Mouse (Mus musculus) MEL (cell line): ENCODE data around the gene Rbfox3. TPM values are rescaled to one million over a fixed set of nuclear protein-coding genes. Genes with fewer than 3 reads are reported as not detected.

Experiments
- DNase-seq: peaks from one replicate; pipeline ENCODE4 v3.0.0; 2011; ENCODE audit warnings: low read depth, low spot score
- H3K27ac ChIP-seq: 2 replicates; pipeline ENCODE4 v1.5.1; 2012; ENCODE audit warnings: low read depth, mild to moderate bottlenecking, control low read depth, low read length, moderate library complexity; ENCODE audit not compliant: control insufficient read depth
- H3K27me3 ChIP-seq, 2 experiments: fragments of 150-350 bp in 1 of 2; sonication (generic) in 1 of 2; 2 replicates each; pipeline ENCODE4 v1.6.1; 2012; ENCODE audit warnings: low read length in 2 of 2, mild to moderate bottlenecking in 2 of 2, improper control_type of control experiment in 1 of 2, moderate library complexity in 1 of 2; ENCODE audit not compliant: insufficient read depth in 2 of 2, control insufficient read depth in 1 of 2
- H3K36me3 ChIP-seq, 2 experiments: 2 replicates each; pipeline ENCODE4 v1.6.1; 2012 to 2014; ENCODE audit warnings: low read length in 2 of 2, improper control_type of control experiment in 1 of 2, inconsistent platforms in 1 of 2, mild to moderate bottlenecking in 1 of 2; ENCODE audit not compliant: insufficient read depth in 2 of 2, control insufficient read depth in 1 of 2
- H3K4me1 ChIP-seq, 2 experiments: fragments of 150-350 bp in 1 of 2; sonication (generic) in 1 of 2; 2 replicates each; pipeline ENCODE4 v1.6.1; 2012; ENCODE audit warnings: low read length in 2 of 2, improper control_type of control experiment in 1 of 2, mild to moderate bottlenecking in 1 of 2; ENCODE audit not compliant: insufficient read depth in 2 of 2, control insufficient read depth in 1 of 2
- H3K4me3 ChIP-seq, 2 experiments: fragments of 150-350 bp in 1 of 2; sonication (generic) in 1 of 2; 2 replicates each; pipeline ENCODE4 v1.5.1; 2012; ENCODE audit warnings: low read depth in 2 of 2, low read length in 2 of 2, mild to moderate bottlenecking in 2 of 2, moderate library complexity in 2 of 2, control low read depth in 1 of 2, improper control_type of control experiment in 1 of 2; ENCODE audit not compliant: control insufficient read depth in 1 of 2, insufficient read depth in 1 of 2
- H3K79me2 ChIP-seq: 2 replicates; pipeline ENCODE4 v1.6.1; 2012; ENCODE audit warnings: mild to moderate bottlenecking, low read length, moderate library complexity; ENCODE audit not compliant: control insufficient read depth, poor library complexity, insufficient read depth
- H3K9ac ChIP-seq: 2 replicates; pipeline ENCODE4 v1.6.1; 2012; ENCODE audit warnings: low read depth, mild to moderate bottlenecking, control low read depth, low read length, moderate library complexity; ENCODE audit not compliant: control insufficient read depth, poor library complexity, severe bottlenecking
- H3K9me3 ChIP-seq: fragments of 150-350 bp; sonication (generic); replicated peaks from 2 replicates; pipeline ENCODE4 v1.6.1; 2012; ENCODE audit warnings: mild to moderate bottlenecking, low read length, improper control_type of control experiment, moderate library complexity; ENCODE audit not compliant: insufficient read depth
- CTCF ChIP-seq, 3 experiments: IDR thresholded peaks in 2 of 3; conservative IDR thresholded peaks in 1 of 3; 2 replicates each; pipeline ENCODE4 v1.5.1; 2011 to 2012; ENCODE audit warnings: low read length in 3 of 3, low read depth in 2 of 3, mild to moderate bottlenecking in 2 of 3, improper control_type of control experiment in 1 of 3, inconsistent platforms in 1 of 3, mixed read lengths in 1 of 3, moderate library complexity in 1 of 3; ENCODE audit not compliant: control insufficient read depth in 1 of 3, insufficient read depth in 1 of 3, poor library complexity in 1 of 3, severe bottlenecking in 1 of 3
- E2F4 ChIP-seq: IDR thresholded peaks from 2 replicates; pipeline ENCODE4 v1.6.1; 2011; ENCODE audit warnings: low read depth, low read length, improper control_type of control experiment, borderline replicate concordance
- ELF1 ChIP-seq: IDR thresholded peaks from 2 replicates; pipeline ENCODE4 v1.6.1; 2014; ENCODE audit warnings: low read depth, mild to moderate bottlenecking, inconsistent platforms, low read length, improper control_type of control experiment, moderate library complexity
- EP300 ChIP-seq, 2 experiments: IDR thresholded peaks; 2 replicates each; pipeline ENCODE4 v1.6.1; 2011; ENCODE audit warnings: improper control_type of control experiment in 2 of 2, low read length in 2 of 2, low read depth in 1 of 2, mild to moderate bottlenecking in 1 of 2
- ETS1 ChIP-seq: IDR thresholded peaks from 2 replicates; pipeline ENCODE4 v1.6.1; 2012; ENCODE audit warnings: low read depth, mild to moderate bottlenecking, inconsistent platforms, low read length, improper control_type of control experiment, moderate library complexity
- GATA1 ChIP-seq: IDR thresholded peaks from 2 replicates; pipeline ENCODE4 v1.6.1; 2011; ENCODE audit warnings: low read depth, low read length, improper control_type of control experiment
- KAT2A ChIP-seq: conservative IDR thresholded peaks from 2 replicates; pipeline ENCODE4 v1.6.1; 2012; ENCODE audit warnings: low read depth, low read length, improper control_type of control experiment, inconsistent platforms
- MAFK ChIP-seq: IDR thresholded peaks from 2 replicates; pipeline ENCODE4 v1.6.1; 2011; ENCODE audit warnings: low read depth, mild to moderate bottlenecking, low read length, improper control_type of control experiment, borderline replicate concordance
- MAZ ChIP-seq: IDR thresholded peaks from 2 replicates; pipeline ENCODE4 v1.6.1; 2012; ENCODE audit warnings: low read depth, mild to moderate bottlenecking, inconsistent platforms, low read length, improper control_type of control experiment
- MEF2A ChIP-seq: IDR thresholded peaks from 2 replicates; pipeline ENCODE4 v1.6.1; 2014; ENCODE audit warnings: low read depth, mild to moderate bottlenecking, inconsistent platforms, low read length, improper control_type of control experiment; ENCODE audit not compliant: poor library complexity, insufficient replicate concordance, severe bottlenecking; ENCODE audit errors: extremely low read depth
- MXI1 ChIP-seq: IDR thresholded peaks from 2 replicates; pipeline ENCODE4 v1.6.1; 2011; ENCODE audit warnings: mild to moderate bottlenecking, low read depth, low read length, improper control_type of control experiment
- NELFE ChIP-seq: IDR thresholded peaks from 2 replicates; pipeline ENCODE4 v1.6.1; 2011; ENCODE audit warnings: low read depth, low read length, improper control_type of control experiment
- POLR2A ChIP-seq, 2 experiments: IDR thresholded peaks; 2 replicates each; pipeline ENCODE4 v1.6.1; 2011 to 2012; ENCODE audit warnings: low read length in 2 of 2, mild to moderate bottlenecking in 2 of 2, control low read depth in 1 of 2, improper control_type of control experiment in 1 of 2, low read depth in 1 of 2, moderate library complexity in 1 of 2; ENCODE audit not compliant: control insufficient read depth in 1 of 2, insufficient read depth in 1 of 2, poor library complexity in 1 of 2
- RAD21 ChIP-seq: IDR thresholded peaks from 2 replicates; pipeline ENCODE4 v1.6.1; 2011; ENCODE audit warnings: mild to moderate bottlenecking, low read depth, low read length, improper control_type of control experiment
- RCOR1 ChIP-seq: IDR thresholded peaks from 2 replicates; pipeline ENCODE4 v1.6.1; 2012; ENCODE audit warnings: low read depth, mild to moderate bottlenecking, inconsistent platforms, low read length, improper control_type of control experiment
- SIN3A ChIP-seq: IDR thresholded peaks from 2 replicates; pipeline ENCODE4 v1.6.1; 2012; ENCODE audit warnings: low read length, improper control_type of control experiment, inconsistent platforms
- TBP ChIP-seq: IDR thresholded peaks from 2 replicates; pipeline ENCODE4 v1.8.0; 2011; ENCODE audit warnings: low read depth, low read length, improper control_type of control experiment
- TCF12 ChIP-seq: IDR thresholded peaks from 2 replicates; pipeline ENCODE4 v1.6.1; 2014; ENCODE audit warnings: low read depth, mild to moderate bottlenecking, inconsistent platforms, low read length, improper control_type of control experiment, moderate library complexity
- USF1 ChIP-seq: IDR thresholded peaks from 2 replicates; pipeline ENCODE4 v1.6.1; 2014; ENCODE audit warnings: low read depth, mild to moderate bottlenecking, inconsistent platforms, low read length, improper control_type of control experiment, moderate library complexity
- USF2 ChIP-seq, 2 experiments: IDR thresholded peaks; 2 replicates each; pipeline ENCODE4 v1.6.1; 2011 to 2012; ENCODE audit warnings: improper control_type of control experiment in 2 of 2, low read length in 2 of 2, borderline replicate concordance in 1 of 2, inconsistent platforms in 1 of 2, low read depth in 1 of 2, mild to moderate bottlenecking in 1 of 2; ENCODE audit not compliant: insufficient read depth in 1 of 2
- ZC3H11A ChIP-seq: IDR thresholded peaks from 2 replicates; pipeline ENCODE4 v1.6.1; 2012; ENCODE audit warnings: low read depth, mild to moderate bottlenecking, inconsistent platforms, low read length, improper control_type of control experiment
- ZKSCAN1 ChIP-seq: IDR thresholded peaks from 2 replicates; pipeline ENCODE4 v1.6.1; 2012; ENCODE audit warnings: low read depth, mild to moderate bottlenecking, inconsistent platforms, low read length, improper control_type of control experiment, moderate library complexity
- ZMIZ1 ChIP-seq: IDR thresholded peaks from 2 replicates; pipeline ENCODE4 v1.6.1; 2012; ENCODE audit warnings: low read depth, mild to moderate bottlenecking, inconsistent platforms, low read length, improper control_type of control experiment, moderate library complexity
- ZNF384 ChIP-seq: IDR thresholded peaks from 2 replicates; pipeline ENCODE4 v1.6.1; 2012; ENCODE audit warnings: low read depth, mild to moderate bottlenecking, inconsistent platforms, low read length, improper control_type of control experiment
- polyA plus RNA-seq, 2 experiments: library from polyadenylated mRNA; stranded (reverse) in 1 of 2; unstranded in 1 of 2; fragments of >175 nt in 1 of 2; fragments of >200 nt in 1 of 2; gene quantifications; 2 replicates each; pipeline versions ENCODE4 v1.2.1 to v1.2.4; 2012; ENCODE audit warnings: low replicate concordance in 2 of 2, low read depth in 1 of 2; ENCODE audit not compliant: insufficient read length in 2 of 2, insufficient read depth in 1 of 2, missing spikeins in 1 of 2
- total RNA-seq: library from RNA; depleted of rRNA; stranded (reverse); fragments of 300-350 nt; gene quantifications from 2 replicates; pipeline ENCODE4 v1.2.3, GENCODE M21; 2012

Rbfox3 gene
- total and polyA plus RNA-seq, 3 experiments = not detected

DNA sequence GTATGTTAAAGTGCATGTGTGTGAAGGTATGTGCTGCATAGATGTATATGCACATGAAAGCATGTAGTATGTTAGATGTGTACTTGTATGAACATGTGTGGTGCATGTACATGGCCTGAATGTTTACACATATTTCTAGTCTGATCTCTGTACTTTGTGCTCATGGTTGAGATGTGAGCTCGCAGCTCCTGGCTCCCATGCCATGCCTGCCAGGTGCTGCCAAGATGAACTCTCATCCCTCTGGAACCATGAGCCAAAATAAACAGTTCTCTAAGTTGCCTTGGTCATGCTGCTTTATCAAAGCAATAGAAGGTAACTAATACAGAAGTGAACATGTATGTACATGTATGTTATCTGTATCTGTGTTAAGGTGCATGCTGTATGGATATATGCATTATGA lies 161.9 kb downstream of the Rbfox3 start:
- no peak overlapping the region for H3K9ac ChIP-seq
- no peak overlapping the region for H3K4me3 ChIP-seq
- no peaks in the 10 kb centered on the region for H3K36me3 ChIP-seq
- H3K4me1 ChIP-seq = no peaks in the 10 kb centered on the region
- H3K79me2 ChIP-seq = no peaks in the 10 kb centered on the region
- H3K9me3 ChIP-seq = no peaks in the 10 kb centered on the region
- H3K27me3 ChIP-seq = no peaks in the 10 kb centered on the region
- no peak for DNase-seq
- no peak for TF ChIP-seq GATA1
- TF ChIP-seq TCF12 = no peak
- no peak for TF ChIP-seq ETS1
- TF ChIP-seq USF2 (IDR thresholded peaks at IDR 0.05; ENCODE audit: borderline replicate concordance in 1 of 2, insufficient read depth in 1 of 2, low read depth in 1 of 2, low read length in 2 of 2) = no peak
- no peak for TF ChIP-seq ELF1
- TF ChIP-seq SIN3A = no peak
- TF ChIP-seq MAFK = no peak
- TF ChIP-seq KAT2A = no peak
- no peak overlapping the region for H3K27ac ChIP-seq

DNA sequence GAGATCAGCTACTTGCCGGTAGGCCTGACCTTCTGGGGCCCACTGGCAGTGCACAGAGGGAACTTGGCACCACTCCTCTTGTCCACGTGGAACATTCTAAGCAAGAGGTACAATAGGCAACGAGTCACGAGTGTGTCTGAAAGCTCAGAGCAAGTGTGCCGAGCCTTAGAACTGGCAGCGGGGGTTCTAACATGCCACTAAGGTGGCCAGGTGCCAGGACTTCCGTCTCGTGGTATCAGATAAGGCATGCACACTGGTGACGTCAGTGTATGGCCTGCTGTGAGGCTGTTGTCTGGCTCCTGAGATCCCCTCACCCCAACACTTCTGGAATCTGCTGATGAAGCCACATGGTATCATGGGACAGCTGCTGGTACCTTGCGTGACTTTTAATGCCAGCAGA lies 162.8 kb downstream of the Rbfox3 start:
- H3K27me3 ChIP-seq = no peaks in the 10 kb centered on the region
- H3K36me3 ChIP-seq = no peaks in the 10 kb centered on the region
- no peak overlapping the region for H3K27ac ChIP-seq
- no peaks in the 10 kb centered on the region for H3K4me1 ChIP-seq
- peak; percentile 31 for DNase-seq
- no peaks in the 10 kb centered on the region for H3K9me3 ChIP-seq
- H3K9ac ChIP-seq = no peak overlapping the region
- TF ChIP-seq GATA1 (peak; percentile 16; the same call in 1 of the 2 replicates), EP300 (IDR thresholded peaks at IDR 0.05; ENCODE audit: low read depth in 1 of 2, low read length in 2 of 2) (no peak), ELF1 (0 out of 2 replicates have a peak, but pooled peaks have one; percentile 20), POLR2A (IDR thresholded peaks at IDR 0.05; ENCODE audit: control insufficient read depth in 1 of 2, insufficient read depth in 1 of 2, low read depth in 1 of 2, low read length in 2 of 2, poor library complexity in 1 of 2) (no peak), MXI1 (peak; percentile 37; the same call in 1 of the 2 replicates), ETS1 (peak; percentile 32; the same call in 1 of the 2 replicates), ZC3H11A (no peak), ZKSCAN1 (no peak)
- no peaks in the 10 kb centered on the region for H3K79me2 ChIP-seq
- no peak overlapping the region for H3K4me3 ChIP-seq

DNA sequence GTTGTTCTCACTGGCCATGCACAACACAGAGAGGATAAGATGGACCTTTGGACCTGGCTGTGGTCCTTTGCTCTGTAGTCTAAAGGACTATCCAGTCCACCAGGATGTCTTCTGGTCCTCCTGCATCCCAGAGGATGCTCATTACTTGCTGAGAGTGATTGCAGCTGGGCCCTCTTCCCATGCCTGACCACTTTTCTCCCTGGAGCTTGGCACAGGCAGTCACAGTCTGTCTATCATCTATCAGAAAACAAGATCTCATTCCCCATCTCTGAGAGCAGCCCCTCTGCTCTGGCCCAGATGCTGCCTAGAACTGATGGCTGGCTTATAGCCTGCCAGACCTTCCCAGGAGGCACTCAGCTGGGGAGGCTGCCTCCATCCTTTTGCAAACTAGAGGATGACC lies 166.1 kb downstream of the Rbfox3 start:
- no peak for TF ChIP-seq RCOR1
- TF ChIP-seq NELFE = no peak
- TF ChIP-seq MAZ = no peak
- no peak for TF ChIP-seq MEF2A
- no peak for TF ChIP-seq RAD21
- no peak for TF ChIP-seq E2F4
- TF ChIP-seq CTCF (IDR thresholded peaks at IDR 0.05 in 2 of 3, conservative IDR thresholded peaks at IDR 0.05 in 1 of 3; ENCODE audit: control insufficient read depth in 1 of 3, insufficient read depth in 1 of 3, low read depth in 2 of 3, low read length in 3 of 3, poor library complexity in 1 of 3, severe bottlenecking in 1 of 3) = no peak
- no peak for TF ChIP-seq TBP
- TF ChIP-seq ZMIZ1 = no peak
- no peak for TF ChIP-seq USF1
- no peak for TF ChIP-seq KAT2A
- TF ChIP-seq ZNF384 = no peak
- TF ChIP-seq SIN3A = no peak
- no peak for TF ChIP-seq ETS1
- no peak for TF ChIP-seq EP300 (IDR thresholded peaks at IDR 0.05; ENCODE audit: low read depth in 1 of 2, low read length in 2 of 2)
- TF ChIP-seq MXI1 = no peak
- H3K9ac ChIP-seq = no peak overlapping the region
- no peak for DNase-seq
- H3K36me3 ChIP-seq = no peaks in the 10 kb centered on the region
- H3K79me2 ChIP-seq = no peaks in the 10 kb centered on the region
- no peak overlapping the region for H3K4me3 ChIP-seq
- H3K4me1 ChIP-seq = no peaks in the 10 kb centered on the region
- no peak overlapping the region for H3K27ac ChIP-seq
- no peaks in the 10 kb centered on the region for H3K27me3 ChIP-seq
- H3K9me3 ChIP-seq = no peaks in the 10 kb centered on the region
